Comparison of ENCODE assay signal across 16 mouse cellular contexts in genomic region chr11:35116436-35116835, GRCm38 (mm10).
"Had no signal": no experiment of that assay in that cellular context is flagged by ENCODE, and none has a peak within 500 bp of the region (broad histone marks: within the 10 kb centered on the region; RNA-seq: fewer than 3 reads in every experiment).

No protein-coding gene starts in this region.

- H3K9ac ChIP-seq: neural tube, embryonic 13.5 days; neural tube, embryonic 15.5 days; stomach, embryonic 15.5 days had no signal

- H3K9me3 ChIP-seq: neural tube, embryonic 13.5 days; neural tube, embryonic 15.5 days; stomach, embryonic 15.5 days had no signal

- H3K4me3 ChIP-seq: neural tube, embryonic 13.5 days; neural tube, embryonic 15.5 days; stomach, embryonic 15.5 days had no signal

- H3K36me3 ChIP-seq: neural tube, embryonic 13.5 days; neural tube, embryonic 15.5 days; stomach, embryonic 15.5 days had no signal

- H3K4me2 ChIP-seq: neural tube, embryonic 13.5 days; neural tube, embryonic 15.5 days; stomach, embryonic 15.5 days had no signal

- DNase-seq: retina, postnatal 1 day; right cerebral cortex, adult 18-20 months; right cerebral cortex, postnatal 14 days; right cerebral cortex, postnatal 25 days; right cerebral cortex, postnatal 4 days; spleen, adult 18-20 months; thymus, adult 18-20 months; thymus, adult 2 months; thymus, postnatal 14 days; thymus, postnatal 25 days; thymus, postnatal 36 days; thymus, postnatal 4 days had no signal

- H3K27ac ChIP-seq: neural tube, embryonic 13.5 days; neural tube, embryonic 15.5 days; stomach, embryonic 15.5 days; stomach, postnatal 0 days had no signal
